Mouse (Mus musculus): ENCODE measurements at regions not wholly inside any gene's neighbourhood (a gene's known extent, or its start where the extent isn't known, plus 50 kb on each side); places are given as distances from the start of the nearest gene placed in this dataset.

- H3K4me3 ChIP-seq (ENCODE audit: low read length): no peak overlapping the region
- no peaks in the 10 kb centered on the region for H3K9me3 ChIP-seq (ENCODE audit: control insufficient read depth, low read length)
- no peaks in the 10 kb centered on the region for H3K27me3 ChIP-seq (ENCODE audit: control insufficient read depth, insufficient read depth, low read length)
- WGBS: 92% methylated on average over 4 of the region's 4 CpGs
- H3K4me2 ChIP-seq (replicated peaks; ENCODE audit: low read depth, low read length): no peak overlapping the region
- no peak overlapping the region for H3K27ac ChIP-seq (ENCODE audit: low read depth, low read length)
- H3K9ac ChIP-seq (ENCODE audit: low read depth, low read length): no peak overlapping the region
- H3K4me1 ChIP-seq (ENCODE audit: control insufficient read depth, insufficient read depth, low read length): no peaks in the 10 kb centered on the region
- no peak for ATAC-seq (ENCODE audit: low FRiP score, low TSS enrichment)
- H3K36me3 ChIP-seq (ENCODE audit: control insufficient read depth, insufficient read depth, low read length): no peaks in the 10 kb centered on the region
Measured at GRCm38 (mm10) chr7:36061679-36062078, 258.9 kb upstream of the Zfp507 start.

GRCm38 (mm10) chr7:36060426-36060825, 257.6 kb upstream of the Zfp507 start:
- H3K4me3 ChIP-seq (ENCODE audit: low read length): no peak overlapping the region
- H3K9ac ChIP-seq (ENCODE audit: low read depth, low read length): no peak overlapping the region
- no peak for ATAC-seq (ENCODE audit: low FRiP score, low TSS enrichment)
- H3K27ac ChIP-seq (ENCODE audit: low read depth, low read length): no peak overlapping the region
- 21% methylated on average over 4 of the region's 4 CpGs for WGBS
- H3K4me2 ChIP-seq (replicated peaks; ENCODE audit: low read depth, low read length): no peak overlapping the region
- H3K27me3 ChIP-seq (ENCODE audit: control insufficient read depth, insufficient read depth, low read length): no peaks in the 10 kb centered on the region
- no peaks in the 10 kb centered on the region for H3K9me3 ChIP-seq (ENCODE audit: control insufficient read depth, low read length)
- H3K4me1 ChIP-seq (ENCODE audit: control insufficient read depth, insufficient read depth, low read length): no peaks in the 10 kb centered on the region
- no peaks in the 10 kb centered on the region for H3K36me3 ChIP-seq (ENCODE audit: control insufficient read depth, insufficient read depth, low read length)

- no peaks in the 10 kb centered on the region for H3K9me3 ChIP-seq (ENCODE audit: control insufficient read depth, low read length)
- no peak for ATAC-seq (ENCODE audit: low FRiP score, low TSS enrichment)
- no peaks in the 10 kb centered on the region for H3K36me3 ChIP-seq (ENCODE audit: control insufficient read depth, insufficient read depth, low read length)
- H3K4me3 ChIP-seq (ENCODE audit: low read length): no peak overlapping the region
- H3K4me1 ChIP-seq (ENCODE audit: control insufficient read depth, insufficient read depth, low read length): no peaks in the 10 kb centered on the region
- WGBS: 82% methylated on average over 8 of the region's 8 CpGs
- H3K9ac ChIP-seq (ENCODE audit: low read depth, low read length): no peak overlapping the region
- no peaks in the 10 kb centered on the region for H3K27me3 ChIP-seq (ENCODE audit: control insufficient read depth, insufficient read depth, low read length)
- H3K27ac ChIP-seq (ENCODE audit: low read depth, low read length): no peak overlapping the region
- H3K4me2 ChIP-seq (replicated peaks; ENCODE audit: low read depth, low read length): no peak overlapping the region
Measured at GRCm38 (mm10) chr7:36046053-36046452, 243.2 kb upstream of the Zfp507 start.

- 88% methylated on average over 3 of the region's 3 CpGs for WGBS
- Histone ChIP-seq H3K9me3 (ENCODE audit: control insufficient read depth, low read length) (no peaks in the 10 kb centered on the region), H3K27ac (ENCODE audit: low read depth, low read length) (no peak overlapping the region), H3K4me1 (ENCODE audit: control insufficient read depth, insufficient read depth, low read length) (no peaks in the 10 kb centered on the region), H3K27me3 (ENCODE audit: control insufficient read depth, insufficient read depth, low read length) (no peaks in the 10 kb centered on the region), H3K4me2 (replicated peaks; ENCODE audit: low read depth, low read length) (no peak overlapping the region), H3K9ac (ENCODE audit: low read depth, low read length) (no peak overlapping the region), H3K36me3 (ENCODE audit: control insufficient read depth, insufficient read depth, low read length) (no peaks in the 10 kb centered on the region), H3K4me3 (ENCODE audit: low read length) (no peak overlapping the region)
- no peak for ATAC-seq (ENCODE audit: low FRiP score, low TSS enrichment)
Measured at GRCm38 (mm10) chr7:36031881-36032280, 229.1 kb upstream of the Zfp507 start.

DNA sequence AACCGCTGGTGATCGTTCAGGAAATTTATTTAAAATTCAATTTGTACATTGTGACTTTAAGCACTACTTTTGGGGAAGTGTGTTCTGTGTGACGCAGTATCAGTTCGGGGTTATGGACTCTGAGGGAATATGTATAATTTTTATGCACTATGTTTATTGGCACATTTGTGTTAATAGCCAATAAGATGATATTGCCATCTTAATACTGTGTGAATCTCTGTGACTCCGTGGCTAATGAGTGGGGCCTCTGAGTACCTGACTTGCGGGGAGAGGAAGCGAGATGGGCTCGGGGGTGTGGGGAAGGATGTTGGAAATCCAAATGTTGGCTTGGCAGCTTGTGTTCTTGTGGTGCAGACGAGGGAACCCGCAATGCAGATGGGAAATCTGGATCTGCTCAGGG, 220.2 kb upstream of the Zfp507 start:
- Histone ChIP-seq H3K4me2 (replicated peaks; ENCODE audit: low read depth, low read length) (no peak overlapping the region), H3K27me3 (ENCODE audit: control insufficient read depth, insufficient read depth, low read length) (no peaks in the 10 kb centered on the region), H3K9me3 (ENCODE audit: control insufficient read depth, low read length) (no peaks in the 10 kb centered on the region), H3K4me3 (ENCODE audit: low read length) (no peak overlapping the region), H3K27ac (ENCODE audit: low read depth, low read length) (no peak overlapping the region), H3K36me3 (ENCODE audit: control insufficient read depth, insufficient read depth, low read length) (no peaks in the 10 kb centered on the region), H3K4me1 (ENCODE audit: control insufficient read depth, insufficient read depth, low read length) (no peaks in the 10 kb centered on the region), H3K9ac (ENCODE audit: low read depth, low read length) (no peak overlapping the region)
- ATAC-seq (ENCODE audit: low FRiP score, low TSS enrichment): no peak
- 80% methylated on average over 10 of the region's 10 CpGs for WGBS

- ATAC-seq (ENCODE audit: low FRiP score, low TSS enrichment): no peak
- WGBS: 71% methylated on average over 6 of the region's 6 CpGs
- Histone ChIP-seq H3K4me1 (ENCODE audit: control insufficient read depth, insufficient read depth, low read length) (no peaks in the 10 kb centered on the region), H3K27me3 (ENCODE audit: control insufficient read depth, insufficient read depth, low read length) (no peaks in the 10 kb centered on the region), H3K4me3 (ENCODE audit: low read length) (no peak overlapping the region), H3K9me3 (ENCODE audit: control insufficient read depth, low read length) (no peaks in the 10 kb centered on the region), H3K27ac (ENCODE audit: low read depth, low read length) (no peak overlapping the region), H3K9ac (ENCODE audit: low read depth, low read length) (no peak overlapping the region), H3K4me2 (replicated peaks; ENCODE audit: low read depth, low read length) (no peak overlapping the region), H3K36me3 (ENCODE audit: control insufficient read depth, insufficient read depth, low read length) (no peaks in the 10 kb centered on the region)
Measured at GRCm38 (mm10) chr7:36022489-36022888, 219.7 kb upstream of the Zfp507 start.

DNA sequence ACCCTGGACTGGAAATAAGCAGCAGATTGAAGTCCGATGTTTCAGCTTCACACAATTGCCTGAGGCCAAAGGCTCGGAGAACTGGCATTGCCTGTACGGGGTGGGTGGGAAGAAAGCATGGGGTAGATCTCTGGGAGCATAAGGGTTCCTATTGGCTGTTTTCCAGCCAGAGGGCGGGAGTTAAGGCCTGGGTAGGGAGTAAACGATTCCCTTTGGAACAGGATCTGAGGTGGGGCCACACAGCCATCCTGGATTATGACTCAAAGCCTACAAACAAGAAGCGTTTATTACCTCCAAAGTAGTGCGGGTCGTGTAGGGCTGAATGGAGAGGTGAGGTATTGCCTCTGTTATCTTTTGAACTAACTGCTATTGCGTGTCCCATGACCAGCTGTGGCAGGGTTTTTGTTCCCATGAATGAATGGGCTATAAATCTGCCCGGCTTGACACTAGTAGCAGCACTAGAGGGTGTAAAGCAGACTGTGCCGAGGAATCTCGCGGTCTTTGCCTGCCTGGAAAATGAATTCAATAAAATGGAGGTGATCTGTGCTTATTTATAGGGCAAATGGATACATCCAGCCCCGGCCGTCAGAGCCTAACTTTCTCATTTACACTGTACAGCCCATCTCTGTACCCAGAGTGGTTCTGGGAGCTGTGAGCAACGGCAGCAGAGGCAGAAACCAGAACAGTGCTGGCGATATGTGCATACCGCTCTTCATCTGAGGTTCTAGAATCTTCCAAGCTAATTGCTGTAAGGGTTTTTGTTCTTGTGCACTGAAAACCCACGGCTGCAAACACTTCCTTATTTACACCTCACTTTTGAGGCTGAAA, 214.3 kb upstream of the Zfp507 start:
- WGBS: 36% methylated on average over 19 of the region's 19 CpGs

DNA sequence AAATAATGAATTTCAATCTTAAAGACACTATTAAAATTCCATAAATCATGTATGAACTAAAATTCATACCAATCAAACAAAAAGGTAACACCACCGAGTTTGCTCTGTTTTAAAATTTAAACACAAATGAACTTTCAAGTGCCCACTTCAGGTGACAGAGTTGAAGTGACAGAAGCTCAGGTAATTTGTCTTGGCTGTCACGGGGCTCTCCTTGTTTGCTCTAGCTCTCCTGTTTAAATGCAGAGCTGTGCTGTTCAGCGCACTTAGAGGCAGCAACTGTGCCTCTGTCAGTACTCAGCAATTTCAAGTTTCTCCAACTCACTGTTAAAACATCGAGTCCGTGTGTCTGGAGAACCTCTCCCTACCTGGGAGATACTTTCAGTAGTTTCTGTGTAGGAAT, 193.8 kb upstream of the Zfp507 start:
- no peak overlapping the region for H3K4me2 ChIP-seq (replicated peaks; ENCODE audit: low read depth, low read length)
- 79% methylated on average over 5 of the region's 5 CpGs for WGBS
- ATAC-seq (ENCODE audit: low FRiP score, low TSS enrichment): no peak

More for the DNA sequence above, 214.3 kb upstream of the Zfp507 start:
- Histone ChIP-seq H3K4me1 (ENCODE audit: control insufficient read depth, insufficient read depth, low read length) (no peaks in the 10 kb centered on the region), H3K27ac (ENCODE audit: low read depth, low read length) (no peak overlapping the region), H3K9me3 (ENCODE audit: control insufficient read depth, low read length) (no peaks in the 10 kb centered on the region), H3K27me3 (ENCODE audit: control insufficient read depth, insufficient read depth, low read length) (no peaks in the 10 kb centered on the region; the same call in 1 of the 2 replicates), H3K4me3 (ENCODE audit: low read length) (no peak overlapping the region), H3K36me3 (ENCODE audit: control insufficient read depth, insufficient read depth, low read length) (no peaks in the 10 kb centered on the region), H3K4me2 (replicated peaks; ENCODE audit: low read depth, low read length) (peak overlapping the region; percentile 29), H3K9ac (ENCODE audit: low read depth, low read length) (no peak overlapping the region)
- peak; percentile 84 for ATAC-seq (ENCODE audit: low FRiP score, low TSS enrichment)

DNA sequence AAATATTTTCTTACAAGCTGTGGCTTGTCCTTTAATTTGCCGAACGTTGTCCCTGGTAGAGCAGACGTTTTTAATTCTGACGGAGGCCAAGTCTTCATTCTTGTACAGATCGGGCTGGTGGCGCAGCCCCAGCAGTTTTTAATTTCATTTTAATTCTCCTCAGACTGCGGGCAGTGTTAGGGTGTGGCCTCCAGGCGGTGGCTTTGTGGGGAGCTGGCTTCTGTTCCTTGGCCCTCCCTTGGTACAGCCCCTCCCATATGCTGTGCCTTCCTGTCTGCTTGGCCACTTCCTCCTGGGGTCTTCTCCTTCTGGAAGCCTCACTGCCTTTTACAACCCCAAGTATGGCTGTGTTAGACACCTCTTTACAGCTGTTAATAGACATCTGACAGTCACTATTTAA, 189.7 kb upstream of the Zfp507 start:
- Histone ChIP-seq H3K9ac (ENCODE audit: low read depth, low read length) (no peak overlapping the region), H3K27me3 (ENCODE audit: control insufficient read depth, insufficient read depth, low read length) (no peaks in the 10 kb centered on the region), H3K4me1 (ENCODE audit: control insufficient read depth, insufficient read depth, low read length) (peaks cover 5% of the 10 kb centered on the region; the same call in 1 of the 2 replicates), H3K27ac (ENCODE audit: low read depth, low read length) (no peak overlapping the region), H3K36me3 (ENCODE audit: control insufficient read depth, insufficient read depth, low read length) (no peaks in the 10 kb centered on the region), H3K4me3 (ENCODE audit: low read length) (no peak overlapping the region), H3K4me2 (replicated peaks; ENCODE audit: low read depth, low read length) (no peak overlapping the region), H3K9me3 (ENCODE audit: control insufficient read depth, low read length) (no peaks in the 10 kb centered on the region)
- no peak for ATAC-seq (ENCODE audit: low FRiP score, low TSS enrichment)
- 79% methylated on average over 8 of the region's 8 CpGs for WGBS

More for the DNA sequence above, 193.8 kb upstream of the Zfp507 start:
- H3K27me3 ChIP-seq (ENCODE audit: control insufficient read depth, insufficient read depth, low read length): no peaks in the 10 kb centered on the region
- H3K4me1 ChIP-seq (ENCODE audit: control insufficient read depth, insufficient read depth, low read length): no peaks in the 10 kb centered on the region
- H3K36me3 ChIP-seq (ENCODE audit: control insufficient read depth, insufficient read depth, low read length): no peaks in the 10 kb centered on the region
- no peaks in the 10 kb centered on the region for H3K9me3 ChIP-seq (ENCODE audit: control insufficient read depth, low read length)
- H3K27ac ChIP-seq (ENCODE audit: low read depth, low read length): no peak overlapping the region
- no peak overlapping the region for H3K4me3 ChIP-seq (ENCODE audit: low read length)
- no peak overlapping the region for H3K9ac ChIP-seq (ENCODE audit: low read depth, low read length)
